Mouse (Mus musculus): ENCODE data around the gene Actr2. TPM values are rescaled to one million over a fixed set of nuclear protein-coding genes. Genes with fewer than 3 reads are reported as not detected.
"Not testable (repeated sequence)": the region's sequence is repeated elsewhere in the genome, so short reads cannot be mapped to it uniquely, and the experiment has no call there.

The Actr2 gene
- total RNA-seq, 4 experiments from 2014 or later, result 276 to 291 (median 285) TPM

- DNase-seq (ENCODE audit: low spot score in 2 of 2), result no peak
Observed at GRCm38 (mm10) chr11:20052814-20053536, 59.7 kb downstream of the Actr2 start.

DNA sequence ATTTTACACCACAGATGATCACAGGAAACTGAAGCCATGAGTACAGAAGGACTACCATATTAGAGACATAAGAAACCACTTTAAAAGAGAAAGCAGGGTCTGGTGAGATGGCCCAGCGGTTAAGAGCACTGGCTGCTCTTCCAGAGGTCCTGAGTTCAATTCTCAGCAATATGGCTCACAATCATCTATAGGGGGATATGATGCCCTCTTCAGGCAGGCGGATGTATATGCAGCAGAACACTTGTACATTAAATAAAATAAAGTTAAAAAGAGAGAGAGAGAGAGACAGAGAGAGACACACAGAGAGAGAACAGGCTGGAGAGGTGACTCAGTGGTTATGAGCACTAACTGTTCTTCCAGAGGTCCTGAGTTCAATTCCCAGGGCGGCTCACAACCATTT lies 67.1 kb downstream of the Actr2 start:
- DNase-seq (ENCODE audit: low spot score in 2 of 2), result no peak

DNA sequence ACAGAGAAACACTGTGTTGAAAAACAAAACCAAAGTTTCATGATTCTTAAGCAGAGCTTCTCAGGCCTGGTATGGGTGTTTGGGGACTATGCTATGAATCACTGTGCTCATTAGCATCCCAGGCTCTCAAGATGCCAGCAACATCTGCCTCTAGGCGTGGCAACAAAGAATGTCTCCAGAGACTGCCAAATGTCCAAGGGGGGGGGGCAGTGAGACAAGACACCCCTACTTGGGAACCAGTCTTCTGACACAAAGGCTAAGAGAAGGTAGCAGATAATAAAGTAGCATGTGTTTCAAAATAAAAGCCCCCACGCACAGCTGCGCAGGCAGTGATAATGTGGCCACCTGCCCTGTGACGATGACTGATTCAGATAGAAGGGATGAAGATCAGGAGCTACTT lies 69.5 kb downstream of the Actr2 start:
- no peak for DNase-seq (ENCODE audit: low spot score in 2 of 2)

- DNase-seq (ENCODE audit: low spot score in 2 of 2), result peak in 1 of 2 experiments; percentile 59
Observed at GRCm38 (mm10) chr11:20042106-20042505, 70.6 kb downstream of the Actr2 start.

DNA sequence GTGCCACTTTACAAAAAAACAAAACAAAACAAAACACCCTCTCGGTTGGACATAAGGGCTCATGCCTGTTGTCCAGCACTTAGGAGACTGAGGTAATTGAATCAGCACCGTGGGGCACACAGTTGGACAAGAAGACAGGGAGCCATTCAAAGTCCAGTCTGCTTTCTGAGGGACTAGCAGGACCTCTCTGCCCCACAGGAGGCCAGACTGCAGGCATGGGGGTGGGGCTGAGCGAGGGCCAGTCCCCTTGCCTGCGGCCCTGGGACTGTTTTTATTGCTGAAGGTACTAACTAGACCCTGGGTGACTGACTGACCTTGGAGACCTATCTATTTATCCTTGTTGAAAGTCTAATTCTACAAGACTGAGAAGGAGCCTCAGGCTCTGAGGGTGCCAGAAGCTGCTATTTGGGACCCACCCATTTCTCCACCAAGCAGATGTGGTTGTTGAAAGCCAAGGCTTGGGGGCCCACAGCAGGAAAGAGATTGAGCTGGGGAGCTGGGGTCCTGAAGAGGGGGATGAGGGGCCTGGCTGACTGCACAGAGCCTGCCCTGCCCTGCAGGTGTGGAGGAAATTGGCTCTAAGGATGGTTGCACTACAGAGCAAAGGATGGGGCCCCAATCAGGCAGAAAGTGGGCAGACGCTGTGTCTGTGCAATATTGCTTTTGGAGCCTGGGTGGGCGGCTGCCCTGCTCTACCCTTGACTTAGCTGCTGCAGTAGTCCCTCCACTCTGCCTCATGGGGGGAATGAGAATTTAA lies 71.4 kb downstream of the Actr2 start:
- no peak for DNase-seq (ENCODE audit: low spot score in 2 of 2)

GRCm38 (mm10) chr11:20038723-20039122 lies 74.0 kb downstream of the Actr2 start:
- peak in 1 of 2 experiments; percentile 75 for DNase-seq (ENCODE audit: low spot score in 2 of 2)

DNA sequence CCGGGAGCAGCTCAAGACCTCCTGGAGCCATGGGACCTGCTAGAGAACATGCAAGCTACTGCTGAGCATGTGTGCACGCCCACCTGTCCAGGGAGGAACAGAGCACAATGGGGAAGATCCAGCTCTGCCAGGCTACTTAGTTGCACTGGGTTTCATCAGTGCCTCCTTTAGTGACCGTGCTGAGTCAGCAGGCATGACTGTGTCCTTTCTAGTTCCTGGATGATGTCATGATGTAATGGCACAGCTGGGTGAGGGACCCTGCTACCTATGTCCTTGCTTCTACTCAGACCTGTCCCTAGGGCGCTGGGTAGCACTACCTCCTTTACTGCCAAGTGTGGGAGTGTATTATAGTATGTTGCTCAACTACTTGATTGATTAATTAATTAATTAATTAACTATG lies 75.0 kb downstream of the Actr2 start:
- DNase-seq (ENCODE audit: low spot score in 2 of 2), result no peak

DNA sequence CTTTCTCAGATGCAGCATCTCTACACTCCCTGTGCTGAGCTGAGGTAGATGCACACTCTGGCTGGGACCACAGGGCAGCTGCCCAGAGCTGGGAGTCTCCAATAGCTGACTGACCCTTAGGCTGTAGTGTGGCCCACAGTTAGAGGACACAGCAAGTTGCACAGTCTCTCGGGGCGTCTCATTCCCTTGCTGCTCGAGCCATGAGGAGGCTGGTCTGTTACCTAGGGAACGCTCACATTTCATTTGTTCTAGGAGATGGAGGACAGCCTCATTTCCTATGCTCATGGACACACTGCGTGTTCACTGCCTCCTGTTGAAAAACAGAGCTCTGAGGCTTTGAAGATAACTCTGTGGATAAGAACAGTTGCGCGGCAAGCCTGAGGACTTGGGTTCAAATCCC lies 76.7 kb downstream of the Actr2 start:
- DNase-seq (ENCODE audit: low spot score in 2 of 2), result no peak

- DNase-seq (ENCODE audit: low spot score in 2 of 2), result peak in 1 of 2 experiments; percentile 83
Observed at GRCm38 (mm10) chr11:20035343-20035928, 77.3 kb downstream of the Actr2 start.

DNA sequence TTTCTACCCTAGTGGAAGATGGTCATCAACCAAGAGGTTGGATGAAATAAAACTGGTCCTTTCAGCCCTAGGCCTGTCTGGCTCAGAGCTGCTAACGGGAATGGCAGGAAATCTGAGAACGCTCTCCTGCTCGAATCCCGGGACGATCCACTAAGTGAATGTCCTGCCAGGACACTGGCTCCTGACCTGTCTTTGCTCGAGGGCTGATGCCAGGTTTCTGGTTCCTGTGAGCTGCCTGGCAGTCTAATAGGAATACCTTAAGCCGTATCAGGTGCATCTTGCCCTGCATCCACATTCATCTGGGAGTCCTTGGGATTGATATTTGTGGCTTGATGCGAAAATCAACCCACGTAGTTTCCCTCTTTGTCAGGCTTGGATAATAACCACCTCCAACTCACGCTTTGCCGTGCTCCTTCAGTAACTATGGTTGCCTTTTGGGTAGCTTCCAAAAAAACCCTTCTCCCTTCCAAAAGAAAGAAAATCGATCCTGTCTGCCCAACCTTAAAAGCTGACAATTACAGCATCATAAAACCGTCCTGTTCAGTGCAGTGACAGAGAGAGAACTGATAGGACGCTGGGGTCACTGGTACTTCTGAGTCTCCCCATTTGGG lies 78.3 kb downstream of the Actr2 start:
- DNase-seq (ENCODE audit: low spot score in 2 of 2), result no peak

DNA sequence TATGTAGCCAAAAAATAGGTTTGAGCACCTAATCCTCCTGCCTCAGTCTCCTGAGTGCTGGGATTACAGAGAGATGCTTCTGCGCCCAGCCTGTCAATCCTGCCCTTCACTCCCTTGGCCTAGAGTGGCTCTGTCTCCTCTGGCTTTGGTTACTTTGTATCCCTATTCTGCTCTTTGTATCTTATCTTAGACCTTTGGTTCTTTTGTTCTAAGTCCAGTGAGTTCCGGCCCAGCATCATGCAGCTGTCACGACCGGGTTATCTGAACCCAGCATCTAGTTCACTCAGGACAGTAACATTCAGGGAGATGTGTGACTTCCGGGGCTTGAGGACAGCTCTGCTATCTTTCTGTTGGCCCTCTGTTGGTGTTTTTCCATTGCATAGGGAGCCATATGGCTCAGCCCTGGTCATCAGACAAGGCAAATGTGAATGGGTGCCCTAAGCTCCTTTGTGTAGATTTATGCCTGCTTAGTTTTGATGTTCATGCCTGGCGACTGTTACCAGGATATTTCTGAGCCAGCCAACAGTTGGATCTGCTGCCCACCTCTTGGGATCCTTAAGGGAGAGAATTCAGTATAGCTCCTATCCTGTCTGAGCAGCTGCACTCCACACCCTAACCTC lies 79.1 kb downstream of the Actr2 start:
- no peak for DNase-seq (ENCODE audit: low spot score in 2 of 2)

GRCm38 (mm10) chr11:20031536-20031935 lies 81.2 kb downstream of the Actr2 start:
- no peak for DNase-seq (ENCODE audit: low spot score in 2 of 2)

DNA sequence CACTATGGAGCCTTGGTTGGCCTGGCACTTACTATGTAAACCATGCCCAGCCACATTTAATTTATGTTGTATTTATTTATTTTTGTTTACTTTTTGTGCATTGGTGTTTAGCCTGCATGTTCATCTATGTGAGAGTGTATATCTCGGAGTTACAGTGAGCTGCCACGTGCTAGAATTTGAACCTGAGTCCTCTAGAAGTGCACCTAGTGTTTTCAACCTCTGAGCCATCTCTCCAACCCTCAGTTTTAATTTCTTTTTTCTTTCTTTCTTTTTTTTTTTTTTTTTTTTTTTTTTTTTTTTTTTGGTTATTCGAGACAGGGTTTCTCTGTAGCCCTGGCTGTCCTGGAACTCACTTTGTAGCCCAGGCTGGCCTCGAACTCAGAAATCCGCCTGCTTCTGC lies 81.7 kb downstream of the Actr2 start:
- not testable (repeated sequence) for DNase-seq (ENCODE audit: low spot score in 2 of 2)

GRCm38 (mm10) chr11:20029014-20029413 lies 83.7 kb downstream of the Actr2 start:
- DNase-seq (ENCODE audit: low spot score in 2 of 2), result no peak

- DNase-seq (ENCODE audit: low spot score in 2 of 2), result no peak
Observed at GRCm38 (mm10) chr11:20028396-20028795, 84.3 kb downstream of the Actr2 start.

GRCm38 (mm10) chr11:20027719-20028118 lies 85.0 kb downstream of the Actr2 start:
- DNase-seq (ENCODE audit: low spot score in 2 of 2), result no peak

DNA sequence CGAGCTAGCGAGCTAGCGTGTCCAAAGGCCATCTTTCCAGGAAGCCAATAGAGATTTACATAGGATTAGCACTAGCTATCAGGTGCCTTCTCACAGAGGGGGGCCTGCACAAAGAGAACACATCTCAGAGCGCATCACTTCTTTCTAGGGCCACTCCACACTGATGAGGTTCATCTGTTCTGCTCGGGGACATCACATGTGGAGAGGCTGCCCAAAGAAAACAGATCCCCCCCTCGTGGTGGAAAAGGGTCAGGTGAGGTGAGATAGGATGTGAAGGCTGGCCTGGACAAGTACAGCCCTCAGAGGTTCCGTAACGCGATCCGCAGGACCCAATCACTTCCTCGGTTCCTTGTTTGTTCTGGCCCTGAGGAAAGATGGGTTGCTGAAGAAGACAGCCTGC lies 86.8 kb downstream of the Actr2 start:
- no peak for DNase-seq (ENCODE audit: low spot score in 2 of 2)

DNA sequence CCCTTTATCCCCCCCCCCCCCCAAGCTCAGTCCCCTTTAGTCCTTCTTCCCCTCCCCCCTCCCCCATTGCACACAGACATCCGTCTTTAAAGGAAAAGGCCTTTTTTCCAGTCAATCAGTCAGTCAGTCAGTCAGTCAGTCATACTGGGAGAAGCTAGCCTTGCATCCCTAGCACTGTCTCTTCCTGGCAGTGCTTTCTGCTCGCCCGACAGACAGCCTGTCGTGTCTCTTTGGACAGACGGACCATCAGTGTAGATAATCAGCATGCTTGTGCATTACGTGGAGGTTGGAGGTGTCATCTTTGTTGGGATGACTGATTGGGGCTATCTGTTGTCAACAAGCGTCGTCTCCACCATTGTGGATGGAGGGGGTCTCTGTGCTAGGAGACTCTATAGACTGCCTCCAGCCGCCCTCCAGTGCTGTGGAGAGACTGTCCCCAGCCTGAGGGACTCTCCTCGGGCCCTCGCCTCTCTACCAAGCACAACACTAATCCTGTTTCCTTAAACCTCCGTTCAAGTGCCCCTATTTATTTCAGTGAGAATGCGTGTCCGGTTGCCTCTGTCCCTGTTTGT lies 89.7 kb downstream of the Actr2 start:
- DNase-seq (ENCODE audit: low spot score in 2 of 2), result no peak

DNA sequence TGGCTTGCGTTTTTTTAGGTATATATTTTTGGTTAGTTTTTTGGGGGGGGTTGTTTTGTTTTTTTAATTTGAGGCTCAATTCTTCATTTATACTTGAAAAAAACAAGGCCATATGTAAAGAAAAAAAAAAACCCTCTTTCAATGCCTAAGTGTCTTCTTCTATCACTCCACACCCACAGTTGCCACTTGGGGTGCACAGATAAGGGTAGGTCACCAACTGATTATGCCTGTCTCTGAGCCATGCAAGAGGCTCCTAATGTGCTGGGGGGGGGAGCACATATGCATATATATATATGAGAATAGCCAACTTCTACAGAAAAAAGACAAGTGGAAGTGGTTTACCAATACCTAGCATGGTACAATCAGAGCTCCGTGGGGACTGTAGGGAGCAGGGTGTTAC lies 90.3 kb downstream of the Actr2 start:
- no peak for DNase-seq (ENCODE audit: low spot score in 2 of 2)

DNA sequence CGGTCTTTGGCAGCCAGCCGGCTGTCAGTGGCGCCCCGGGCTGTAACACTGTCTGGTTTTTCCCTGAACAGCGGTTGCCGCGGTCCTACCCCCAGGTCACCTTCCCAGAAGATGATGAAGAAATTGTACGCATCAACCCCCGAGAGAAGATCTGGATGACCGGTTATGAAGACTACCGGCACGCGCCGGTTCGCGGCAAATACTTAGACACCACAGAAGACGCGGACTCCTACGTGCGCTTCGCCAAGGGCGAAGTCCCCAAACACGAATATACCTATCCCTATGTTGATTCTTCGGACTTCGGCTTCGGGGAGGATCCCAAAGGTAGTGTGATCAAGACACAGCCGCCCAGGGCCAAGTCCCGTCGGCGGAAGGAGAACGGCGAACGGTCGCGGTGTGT lies 92.0 kb downstream of the Actr2 start:
- DNase-seq (ENCODE audit: low spot score in 2 of 2), result no peak

DNA sequence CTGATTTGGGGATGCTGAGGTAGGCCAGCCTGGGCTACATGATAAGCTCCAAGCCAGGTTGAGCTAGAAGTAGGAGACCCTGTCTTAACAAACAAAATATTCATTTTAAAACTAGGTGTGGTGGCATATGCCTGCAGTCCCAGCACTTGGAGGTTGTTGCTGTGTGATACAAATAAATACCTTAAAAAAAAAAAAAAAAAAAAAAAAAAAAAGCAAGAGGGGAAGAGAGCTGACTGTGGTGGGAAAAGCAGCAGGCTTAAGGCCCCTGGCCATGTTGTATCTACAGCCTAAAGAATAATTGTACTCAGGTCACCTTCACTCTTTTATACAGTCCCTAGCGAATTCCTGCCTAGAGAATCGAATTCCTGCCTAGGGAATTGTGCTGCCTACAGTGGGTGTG lies 93.8 kb downstream of the Actr2 start:
- no peak for DNase-seq (ENCODE audit: low spot score in 2 of 2)

Measured in left cerebral cortex, adult 8-10 months (tissue).